Mouse (Mus musculus): ENCODE results near the gene Samhd1.

- TF ChIP-seq CTCF (IDR thresholded peaks at IDR 0.05; ENCODE audit: low read depth, low read length) (no peak), POLR2A (IDR thresholded peaks at IDR 0.05; ENCODE audit: insufficient read depth, low read length) (no peak), EP300 (IDR thresholded peaks at IDR 0.05; ENCODE audit: insufficient read depth, low read depth, low read length) (no peak)
Measured at GRCm38 (mm10) chr2:157129601-157130164, 5.4 kb downstream of the Samhd1 start.
